Mouse (Mus musculus) lung, postnatal 4 days (tissue): ENCODE data around the gene Pkn3.
"Not testable (repeated sequence)": the region's sequence is repeated elsewhere in the genome, so short reads cannot be mapped to it uniquely, and the experiment has no call there.

Source experiments
- DNase-seq, 2 experiments: peaks; one replicate each; pipeline ENCODE4 v3.0.0; 2021

The Pkn3 gene

GRCm38 (mm10) chr2:30106364-30106763, 28.9 kb downstream of the Pkn3 start:
- peak; percentile 48 to 69 for DNase-seq

DNA sequence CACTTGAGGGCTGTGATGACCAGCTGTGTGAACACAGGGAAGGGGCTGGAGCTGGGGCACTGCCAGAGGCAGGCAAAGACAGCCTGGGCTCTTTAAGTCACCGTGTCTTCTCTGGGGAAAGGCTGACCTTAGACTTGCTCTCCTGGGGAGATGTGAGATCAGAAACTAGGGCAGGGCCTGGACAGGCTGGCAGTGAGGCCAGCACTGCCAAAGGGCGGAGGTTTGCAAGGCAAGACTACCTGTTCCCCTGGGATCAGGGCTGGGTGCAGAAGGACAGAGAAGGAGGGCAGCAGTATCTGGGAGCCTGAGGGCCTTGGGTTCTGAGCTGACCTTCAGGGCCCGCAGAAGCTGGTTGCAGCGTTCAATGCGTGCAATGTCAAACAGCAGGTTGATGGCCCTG, 30.2 kb downstream of the Pkn3 start:
- no peak for DNase-seq

- no peak for DNase-seq
These were observed 30.8 kb downstream of the Pkn3 start for GRCm38 (mm10) chr2:30108260-30108659.

GRCm38 (mm10) chr2:30111500-30111899, 34.0 kb downstream of the Pkn3 start:
- DNase-seq: no peak

DNA sequence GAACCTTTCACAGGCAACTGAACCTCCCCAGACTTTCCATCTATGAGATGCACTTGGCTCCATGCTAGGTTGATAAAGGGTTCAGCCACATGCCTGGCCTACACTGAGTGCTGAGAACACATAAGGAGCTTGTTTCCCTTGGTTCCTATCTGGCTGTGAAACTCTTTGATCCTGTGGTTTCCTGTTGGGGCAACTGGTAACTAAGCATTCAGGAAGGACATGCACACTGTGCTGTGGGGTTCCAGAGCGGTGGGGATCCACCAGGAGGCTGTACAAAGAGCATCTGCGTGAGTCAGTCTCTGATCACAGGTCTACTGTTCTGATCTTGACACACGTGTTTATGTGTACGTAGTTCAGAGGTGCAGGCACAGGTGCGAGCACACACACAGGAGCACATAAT, 35.1 kb downstream of the Pkn3 start:
- no peak for DNase-seq

- DNase-seq: peak in 1 of 2 experiments; percentile 34
These were observed 42.2 kb downstream of the Pkn3 start for GRCm38 (mm10) chr2:30119641-30120051.

DNA sequence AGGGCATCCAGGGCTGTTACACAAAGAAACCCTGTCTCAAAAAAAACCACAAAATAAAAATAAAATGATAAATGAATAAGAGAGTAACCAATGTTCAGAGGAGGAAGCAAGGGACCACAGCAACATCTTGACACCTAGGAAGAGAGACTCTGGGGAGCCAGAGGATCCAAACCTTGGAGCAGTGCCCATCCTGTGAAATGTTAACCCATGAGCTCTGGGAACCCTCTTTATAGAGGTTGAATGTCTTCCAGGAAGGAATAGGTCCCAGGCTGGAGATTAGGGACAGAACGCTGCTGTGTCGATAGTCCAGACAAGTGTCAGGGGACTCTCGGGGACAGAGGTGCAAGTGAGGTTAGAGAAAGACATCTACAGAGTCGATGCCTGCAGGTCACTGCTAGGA, 42.8 kb downstream of the Pkn3 start:
- no peak for DNase-seq

GRCm38 (mm10) chr2:30122766-30123165, 45.3 kb downstream of the Pkn3 start:
- DNase-seq: no peak

- no peak for DNase-seq
These were observed 46.4 kb downstream of the Pkn3 start for GRCm38 (mm10) chr2:30123729-30124471.

DNA sequence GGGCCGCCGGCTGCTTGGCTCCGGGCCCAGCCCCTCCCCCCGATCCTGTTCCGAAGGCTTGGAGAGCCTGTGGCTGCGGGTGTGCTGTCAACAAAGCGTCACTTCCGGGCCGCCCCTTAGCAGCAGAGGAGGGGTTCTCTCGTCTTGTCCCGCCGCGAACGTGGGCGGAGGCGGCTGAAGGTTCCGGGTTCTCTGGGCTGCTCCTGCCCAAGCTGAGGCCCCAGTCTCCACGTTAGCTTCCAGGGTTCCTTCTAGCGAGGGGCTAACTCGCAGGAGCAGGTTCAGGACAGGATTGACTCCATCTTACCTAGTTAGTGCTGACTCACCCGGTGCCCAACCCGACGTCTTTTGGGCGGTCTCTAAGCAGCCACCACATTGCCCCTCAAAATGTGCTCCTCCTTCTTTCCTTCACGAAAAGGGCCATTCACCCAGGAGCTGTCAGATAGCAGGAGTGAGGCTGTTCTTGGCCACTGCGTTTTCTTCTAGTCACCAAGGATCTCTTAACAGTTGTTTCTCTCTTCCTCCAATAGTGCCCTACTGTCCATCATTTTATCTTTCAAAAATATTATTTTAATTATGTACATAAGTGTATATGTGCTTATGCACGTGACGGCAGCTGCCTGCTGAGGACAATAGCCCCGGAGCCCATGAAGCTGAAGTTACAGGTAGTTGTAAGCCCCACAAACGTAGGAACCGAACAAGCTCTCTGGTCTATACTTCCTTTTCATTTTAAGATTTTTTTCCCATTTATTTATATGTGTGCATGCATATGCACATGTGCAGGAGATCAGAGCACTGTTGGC, 47.2 kb downstream of the Pkn3 start, which contains the start of gene Zer1:
Gene Zer1, minus strand, starts transcription at position 114 of the 803 bp plus-strand sequence.
- DNase-seq: peak; percentile 96 to 97

DNA sequence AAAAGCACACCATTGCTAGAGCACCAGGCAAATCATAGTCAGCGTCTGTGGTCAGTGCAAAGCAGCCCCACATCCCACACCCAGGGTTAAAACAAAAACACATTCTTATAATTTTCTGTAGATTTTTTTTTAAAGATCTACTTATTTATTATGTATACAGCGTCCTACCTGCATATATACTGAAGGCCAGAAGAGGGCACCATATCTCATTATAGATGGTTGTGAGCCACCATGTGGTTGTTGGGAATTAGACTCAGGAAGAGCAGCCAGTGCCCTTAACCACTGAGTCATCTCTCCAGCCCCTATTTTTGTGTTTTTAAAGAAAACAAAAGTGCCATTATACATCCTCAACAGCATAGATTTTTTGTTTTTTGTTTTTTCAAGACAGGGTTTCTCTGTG, 51.3 kb downstream of the Pkn3 start:
- DNase-seq: peak in 1 of 2 experiments; percentile 44

- no peak for DNase-seq
These were observed 52.7 kb downstream of the Pkn3 start for GRCm38 (mm10) chr2:30130156-30130555.

GRCm38 (mm10) chr2:30131240-30131639, 53.8 kb downstream of the Pkn3 start:
- not testable (repeated sequence) for DNase-seq

- peak in 1 of 2 experiments; percentile 53 for DNase-seq
These were observed 55.5 kb downstream of the Pkn3 start for GRCm38 (mm10) chr2:30132801-30133612.

- DNase-seq: peak; percentile 99
These were observed 56.3 kb downstream of the Pkn3 start, which contains the start of gene Tbc1d13 for GRCm38 (mm10) chr2:30133613-30134377. Gene Tbc1d13 (plus strand): TSS chr2:30133746.

GRCm38 (mm10) chr2:30134378-30134711, 56.9 kb downstream of the Pkn3 start:
- peak in 1 of 2 experiments; percentile 25 for DNase-seq

DNA sequence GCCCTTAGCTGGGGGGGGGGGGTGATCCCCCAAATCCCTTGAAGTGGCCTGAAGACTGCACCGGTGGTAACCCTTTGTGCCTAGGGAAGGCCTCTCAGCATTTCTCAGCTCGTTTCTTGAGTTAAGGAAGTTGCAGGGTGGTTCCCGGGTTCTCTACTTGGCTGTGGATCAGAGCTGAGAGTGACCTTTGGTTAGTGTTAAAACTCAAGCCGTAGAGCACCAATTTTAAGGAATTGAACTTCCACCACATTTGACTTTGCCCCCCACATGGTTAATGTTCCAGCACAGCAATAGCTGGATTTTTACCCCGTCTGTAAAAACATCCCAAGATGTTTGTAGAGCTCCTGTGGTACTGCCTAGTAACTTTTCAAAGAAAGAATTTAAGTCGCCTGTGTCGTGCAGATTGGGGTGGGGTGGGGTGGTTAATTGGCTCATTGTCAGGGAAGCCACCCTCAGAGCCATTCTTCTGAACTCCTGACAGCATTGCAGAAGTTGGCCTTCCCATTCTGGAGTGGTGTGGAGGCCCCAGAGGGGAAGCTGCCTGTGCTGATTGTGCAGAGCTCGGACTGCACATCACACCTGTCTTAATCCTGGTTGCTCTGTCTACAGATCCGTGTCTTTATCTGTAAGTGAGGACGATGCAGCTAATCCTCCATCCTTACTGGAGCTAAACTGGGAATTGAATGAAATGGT, 57.6 kb downstream of the Pkn3 start:
- no peak for DNase-seq

GRCm38 (mm10) chr2:30136458-30136857, 59.0 kb downstream of the Pkn3 start:
- no peak for DNase-seq

- not testable (repeated sequence) for DNase-seq
These were observed 62.5 kb downstream of the Pkn3 start for GRCm38 (mm10) chr2:30140021-30140420.
